Mouse (Mus musculus) CH12.LX (cell line): ENCODE data around the gene Ispd. TPM values are rescaled to one million over a fixed set of nuclear protein-coding genes. Genes with fewer than 3 reads are reported as not detected.

Experiments
- DNase-seq: peaks from one replicate; pipeline ENCODE4 v3.0.0-alpha.2; 2013; ENCODE audit errors: extremely low read depth
- H3K27ac ChIP-seq: 2 replicates; pipeline ENCODE4 v1.5.1; 2012; ENCODE audit warnings: low read depth, mild to moderate bottlenecking, control low read depth, moderate library complexity; ENCODE audit not compliant: insufficient read depth
- H3K27me3 ChIP-seq: replicated peaks from 2 replicates; pipeline ENCODE3; 2012; ENCODE audit warnings: inconsistent platforms
- H3K36me3 ChIP-seq, 2 experiments: replicated peaks in 1 of 2; 2 replicates each; pipeline versions ENCODE3 to v1.6.1; 2012; ENCODE audit warnings: inconsistent platforms in 1 of 2, low read length in 1 of 2, mild to moderate bottlenecking in 1 of 2, mixed read lengths in 1 of 2, moderate library complexity in 1 of 2; ENCODE audit not compliant: control insufficient read depth in 1 of 2, insufficient read depth in 1 of 2
- H3K4me1 ChIP-seq, 2 experiments: 2 replicates each; pipeline ENCODE4 v1.6.1; 2012; ENCODE audit warnings: inconsistent platforms in 1 of 2, moderate library complexity in 1 of 2; ENCODE audit not compliant: insufficient read depth in 2 of 2, control insufficient read depth in 1 of 2
- H3K4me2 ChIP-seq: 2 replicates; pipeline ENCODE4 v1.6.1; 2012; ENCODE audit warnings: low read depth, mild to moderate bottlenecking, control low read depth; ENCODE audit not compliant: poor library complexity, insufficient read depth, severe bottlenecking
- H3K4me3 ChIP-seq, 3 experiments: fragments of 150-350 bp in 1 of 3; sonication (generic) in 1 of 3; replicated peaks in 1 of 3; 2 replicates each; pipeline versions ENCODE3 to v1.5.1; 2011 to 2012; ENCODE audit warnings: low read depth in 2 of 3, low read length in 2 of 3, mild to moderate bottlenecking in 2 of 3, moderate library complexity in 2 of 3, control low read depth in 1 of 3, improper control_type of control experiment in 1 of 3, inconsistent platforms in 1 of 3, mixed read lengths in 1 of 3; ENCODE audit not compliant: poor library complexity in 1 of 3
- H3K79me2 ChIP-seq: replicated peaks from 2 replicates; pipeline ENCODE4 v1.6.1; 2012; ENCODE audit warnings: mild to moderate bottlenecking, moderate library complexity; ENCODE audit not compliant: control insufficient read depth, poor library complexity, insufficient read depth, severe bottlenecking; ENCODE audit errors: extremely low read depth
- H3K9ac ChIP-seq: 2 replicates; pipeline ENCODE4 v1.6.1; 2012; ENCODE audit warnings: low read depth, mild to moderate bottlenecking, control low read depth, moderate library complexity; ENCODE audit not compliant: insufficient read depth
- H3K9me3 ChIP-seq: replicated peaks from 2 replicates; pipeline ENCODE3; 2012; ENCODE audit warnings: low read length, inconsistent platforms, mixed read lengths
- BHLHE40 ChIP-seq: IDR thresholded peaks from 2 replicates; pipeline ENCODE4 v1.6.1; 2011; ENCODE audit warnings: mild to moderate bottlenecking, low read depth, low read length, improper control_type of control experiment
- CTCF ChIP-seq, 2 experiments: IDR thresholded peaks in 1 of 2; conservative IDR thresholded peaks in 1 of 2; 2 replicates each; pipeline ENCODE4 v1.5.1; 2011 to 2012; ENCODE audit warnings: low read depth in 2 of 2, low read length in 2 of 2, improper control_type of control experiment in 1 of 2, inconsistent platforms in 1 of 2, mild to moderate bottlenecking in 1 of 2, moderate library complexity in 1 of 2
- ELF1 ChIP-seq: IDR thresholded peaks from 2 replicates; pipeline ENCODE4 v1.6.1; 2014; ENCODE audit warnings: low read depth, mild to moderate bottlenecking, inconsistent platforms, low read length, improper control_type of control experiment
- JUND ChIP-seq: conservative IDR thresholded peaks from 2 replicates; pipeline ENCODE4 v1.6.1; 2011; ENCODE audit warnings: low read depth, low read length, improper control_type of control experiment
- MAFK ChIP-seq: IDR thresholded peaks from 2 replicates; pipeline ENCODE4 v1.6.1; 2011; ENCODE audit warnings: low read length, improper control_type of control experiment; ENCODE audit not compliant: insufficient replicate concordance
- MAZ ChIP-seq: IDR thresholded peaks from 2 replicates; pipeline ENCODE4 v1.6.1; 2012; ENCODE audit warnings: low read depth, mild to moderate bottlenecking, inconsistent platforms, low read length, improper control_type of control experiment, moderate library complexity
- MEF2A ChIP-seq: IDR thresholded peaks from 2 replicates; pipeline ENCODE4 v1.6.1; 2014; ENCODE audit warnings: low read depth, mild to moderate bottlenecking, inconsistent platforms, low read length, improper control_type of control experiment, borderline replicate concordance
- MXI1 ChIP-seq: IDR thresholded peaks from 2 replicates; pipeline ENCODE4 v1.6.1; 2011; ENCODE audit warnings: mild to moderate bottlenecking, low read depth, low read length, improper control_type of control experiment
- NRF1 ChIP-seq: IDR thresholded peaks from 2 replicates; pipeline ENCODE4 v1.6.1; 2014; ENCODE audit warnings: low read depth, mild to moderate bottlenecking, inconsistent platforms, low read length, improper control_type of control experiment, moderate library complexity
- PAX5 ChIP-seq: IDR thresholded peaks from 2 replicates; pipeline ENCODE4 v1.6.1; 2012; ENCODE audit warnings: low read length, inconsistent platforms, mixed read lengths
- POLR2AphosphoS2 ChIP-seq: IDR thresholded peaks from 2 replicates; pipeline ENCODE4 v1.6.1; 2011; ENCODE audit warnings: low read depth, low read length, improper control_type of control experiment
- RCOR1 ChIP-seq: conservative IDR thresholded peaks from 2 replicates; pipeline ENCODE4 v1.6.1; 2012; ENCODE audit warnings: low read depth, mild to moderate bottlenecking, inconsistent platforms, low read length, improper control_type of control experiment
- SMC3 ChIP-seq: IDR thresholded peaks from 2 replicates; pipeline ENCODE4 v1.6.1; 2011; ENCODE audit warnings: low read depth, low read length, improper control_type of control experiment
- USF1 ChIP-seq: IDR thresholded peaks from 2 replicates; pipeline ENCODE4 v1.6.1; 2014; ENCODE audit warnings: low read depth, mild to moderate bottlenecking, inconsistent platforms, low read length, improper control_type of control experiment
- ZKSCAN1 ChIP-seq: IDR thresholded peaks from 2 replicates; pipeline ENCODE4 v1.6.1; 2012; ENCODE audit warnings: low read depth, inconsistent platforms, low read length, improper control_type of control experiment, borderline replicate concordance
- ZMIZ1 ChIP-seq: IDR thresholded peaks from 2 replicates; pipeline ENCODE4 v1.6.1; 2012; ENCODE audit warnings: low read depth, mild to moderate bottlenecking, inconsistent platforms, low read length, improper control_type of control experiment
- dilution Hi-C: fragments of 300-500 bp; cut with MboI; formaldehyde crosslinking; loops from 2 replicates; pipeline ENCODE4 v1.14.3; 2020; ENCODE audit warnings: low sequenced_read_pairs; ENCODE audit not compliant: extremely low pct_unique_long_range_greater_than_20kb, extremely low pct_ligation_motif_present
- in situ Hi-C: fragments of 300-500 bp; cut with MboI; formaldehyde crosslinking; loops from 3 replicates; pipeline ENCODE4 v1.14.3; 2019; ENCODE audit warnings: low sequenced_read_pairs, low pct_ligation_motif_present, low pct_unique_long_range_greater_than_20kb, mixed read lengths
- polyA plus RNA-seq: library from polyadenylated mRNA; unstranded; fragments of >175 nt; gene quantifications from 2 replicates; pipeline ENCODE4 v1.2.1, GENCODE M21; 2012; ENCODE audit warnings: low read depth; ENCODE audit not compliant: insufficient read length
- total RNA-seq, 2 experiments: library from RNA; depleted of rRNA; stranded (reverse); fragments of 300-350 nt in 1 of 2; fragments of >200 nt in 1 of 2; gene quantifications; 2 replicates each; pipeline ENCODE4 v1.2.3; 2012 to 2014

Ispd gene
- total and polyA plus RNA-seq, 3 experiments, result 0.51 to 1.8 (median 1.4) TPM

DNA sequence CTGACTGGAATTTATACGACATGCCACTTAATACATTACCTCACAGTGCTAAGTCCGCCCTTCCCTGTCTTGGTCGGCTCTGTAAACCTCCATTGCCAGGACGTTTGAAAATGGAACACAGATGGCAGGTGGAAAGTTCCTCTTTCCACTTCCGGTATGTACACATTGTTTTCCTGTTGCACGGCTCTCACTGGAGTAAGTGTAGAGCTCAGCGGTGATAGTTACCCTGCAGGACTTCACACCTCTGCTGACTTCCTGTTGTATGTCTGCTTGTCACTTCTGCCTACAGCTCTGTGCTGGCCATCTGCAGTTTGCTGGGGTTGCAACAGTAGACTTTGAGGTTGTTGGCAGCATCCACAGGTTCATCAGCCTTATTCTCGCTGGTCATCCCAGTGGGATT, 58.1 kb downstream of the Ispd start:
- DNase-seq, result no peak
- no peaks in the 10 kb centered on the region for H3K27me3 ChIP-seq
- in situ Hi-C loops, result no loop called here

DNA sequence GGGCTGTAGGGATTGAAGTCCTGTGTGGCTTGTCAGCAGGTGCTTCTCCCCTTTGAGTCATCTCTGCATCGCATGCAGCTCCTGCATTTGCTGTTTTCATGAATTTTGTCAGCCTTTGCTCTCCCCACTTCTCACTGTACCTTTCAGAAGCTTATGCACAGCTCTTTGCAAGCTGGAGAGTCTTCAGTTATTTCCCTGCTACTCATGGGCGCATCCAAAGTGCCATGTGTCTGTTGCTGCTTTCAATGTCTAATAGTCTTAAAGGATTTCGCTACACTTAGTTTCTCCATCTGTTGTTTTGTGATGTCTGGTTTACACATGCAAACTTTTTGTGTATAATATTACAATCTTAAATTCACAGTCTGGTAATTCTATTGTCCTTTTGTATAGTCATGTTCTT, 74.8 kb downstream of the Ispd start:
- Histone ChIP-seq H3K4me2 (no peak overlapping the region), H3K36me3 (no peaks in the 10 kb centered on the region), H3K79me2 (no peaks in the 10 kb centered on the region), H3K4me1 (no peaks in the 10 kb centered on the region), H3K9me3 (no peaks in the 10 kb centered on the region), H3K27me3 (no peaks in the 10 kb centered on the region), H3K27ac (no peak overlapping the region), H3K9ac (no peak overlapping the region), H3K4me3 (no peak overlapping the region)
- DNase-seq, result no peak
- TF ChIP-seq BHLHE40 (no peak), JUND (no peak), CTCF (conservative IDR thresholded peaks at IDR 0.05 in 1 of 2, IDR thresholded peaks at IDR 0.05 in 1 of 2; ENCODE audit: low read depth in 2 of 2, low read length in 2 of 2) (no peak), SMC3 (no peak), MAFK (no peak), ZMIZ1 (no peak), RCOR1 (no peak), MXI1 (no peak), ELF1 (no peak), MAZ (no peak), PAX5 (no peak), NRF1 (no peak), USF1 (no peak), ZKSCAN1 (no peak), MEF2A (no peak)
- dilution Hi-C loops (no loop called here), in situ Hi-C loops (no loop called here)

More for the DNA sequence above, 58.1 kb downstream of the Ispd start:
- Histone ChIP-seq H3K4me3 (no peak overlapping the region), H3K4me2 (no peak overlapping the region), H3K4me1 (peaks cover 5% of the 10 kb centered on the region in 2 experiments; a peak in 2 of 4 replicates), H3K36me3 (no peaks in the 10 kb centered on the region), H3K9me3 (no peaks in the 10 kb centered on the region), H3K79me2 (no peaks in the 10 kb centered on the region), H3K27ac (no peak overlapping the region), H3K9ac (no peak overlapping the region)
- no peak for TF ChIP-seq SMC3
- no peak for TF ChIP-seq POLR2AphosphoS2
- dilution Hi-C loops, result no loop called here
